Mouse (Mus musculus) kidney, postnatal 0 days (tissue): Measurements from ENCODE around the gene Fxr2. TPM values are rescaled to one million over a fixed set of nuclear protein-coding genes. Genes with fewer than 3 reads are reported as not detected.
"Not testable (repeated sequence)": the region's sequence is repeated elsewhere in the genome, so short reads cannot be mapped to it uniquely, and the experiment has no call there.

Experiments
- ATAC-seq: fragments of 200-750 bp; cut with Nextera tagmentation; replicated peaks from 2 replicates; pipeline ENCODE4 v1.8.0; 2017; ENCODE audit warnings: low read depth, moderate number of reproducible peaks, moderate TSS enrichment, moderate library complexity; ENCODE audit not compliant: low FRiP score
- DNase-seq: peaks from one replicate; pipeline ENCODE4 v3.0.0-alpha.2; 2016; ENCODE audit warnings: low spot score
- H3K27ac ChIP-seq: fragments of 300-500 bp; sonication (generic); 2 replicates; pipeline ENCODE4 v1.5.1; 2014; ENCODE audit warnings: mild to moderate bottlenecking
- H3K27me3 ChIP-seq: fragments of 300-500 bp; sonication (generic); 2 replicates; pipeline ENCODE4 v1.6.1; 2014; ENCODE audit warnings: low read length, mixed read lengths; ENCODE audit not compliant: insufficient read depth
- H3K36me3 ChIP-seq: fragments of 300-500 bp; sonication (generic); 2 replicates; pipeline ENCODE4 v1.6.1; 2014; ENCODE audit warnings: low read length, mixed read lengths; ENCODE audit not compliant: insufficient read depth
- H3K4me1 ChIP-seq: fragments of 300-500 bp; sonication (generic); replicated peaks from 2 replicates; pipeline ENCODE4 v1.6.1; 2014; ENCODE audit warnings: antibody characterized with exemption, low read length, mixed read lengths; ENCODE audit not compliant: insufficient read depth
- H3K4me2 ChIP-seq: fragments of 300-500 bp; sonication (generic); 2 replicates; pipeline ENCODE4 v1.6.1; 2014; ENCODE audit warnings: mild to moderate bottlenecking, low read length, moderate library complexity, mixed read lengths
- H3K4me3 ChIP-seq: fragments of 300-500 bp; sonication (generic); replicated peaks from 2 replicates; pipeline ENCODE4 v1.5.1; 2014; ENCODE audit warnings: low read depth, low read length
- H3K9ac ChIP-seq: fragments of 300-500 bp; sonication (generic); 2 replicates; pipeline ENCODE4 v1.6.1; 2014; ENCODE audit warnings: low read depth, low read length
- H3K9me3 ChIP-seq: fragments of 300-500 bp; sonication (generic); replicated peaks from 2 replicates; pipeline ENCODE4 v1.6.1; 2016; ENCODE audit warnings: low read length, inconsistent platforms, mixed read lengths
- CTCF ChIP-seq: IDR thresholded peaks from 2 replicates; pipeline ENCODE4 v1.5.1; 2016; ENCODE audit warnings: antibody characterized with exemption, low read depth, mild to moderate bottlenecking, moderate library complexity
- WGBS: fragments of 180-500 bp; shearing (Covaris S2); extraction: QIAGEN DNeasy Blood & Tissue Kit; methylation state at CpG from one replicate; pipeline ENCODE4 v1.1.7; 2014; 5-methylcytosine and 5-hydroxymethylcytosine counted together
- polyA plus RNA-seq: library from polyadenylated mRNA; unstranded; fragments of >200 nt; fragmentation: Nextera tagmentation; extraction: Ambion mirVana; gene quantifications from 2 replicates; pipeline ENCODE4 v1.2.1, GENCODE M21; 2015

Fxr2 gene
- polyA plus RNA-seq, 1 experiment from 2014 or later, result 17.4 TPM

GRCm38 (mm10) chr11:69606832-69607231 lies 26.0 kb upstream of the Fxr2 start:
- no peak for TF ChIP-seq CTCF
- no peak for DNase-seq
- Histone ChIP-seq H3K9me3 (no peaks in the 10 kb centered on the region), H3K4me3 (no peak overlapping the region), H3K4me1 (peaks cover 5% of the 10 kb centered on the region; the same call in 1 of the 2 replicates), H3K4me2 (no peak overlapping the region), H3K27ac (no peak overlapping the region), H3K9ac (no peak overlapping the region), H3K27me3 (no peaks in the 10 kb centered on the region), H3K36me3 (no peaks in the 10 kb centered on the region)
- WGBS, result 81% methylated on average over 2 of the region's 2 CpGs
- ATAC-seq, result no peak

- WGBS, result 84% methylated on average over 3 of the region's 3 CpGs
- peaks cover 3% of the 10 kb centered on the region; the same call in 1 of the 2 replicates for H3K4me1 ChIP-seq
These were observed 24.3 kb upstream of the Fxr2 start for GRCm38 (mm10) chr11:69608525-69608924.

DNA sequence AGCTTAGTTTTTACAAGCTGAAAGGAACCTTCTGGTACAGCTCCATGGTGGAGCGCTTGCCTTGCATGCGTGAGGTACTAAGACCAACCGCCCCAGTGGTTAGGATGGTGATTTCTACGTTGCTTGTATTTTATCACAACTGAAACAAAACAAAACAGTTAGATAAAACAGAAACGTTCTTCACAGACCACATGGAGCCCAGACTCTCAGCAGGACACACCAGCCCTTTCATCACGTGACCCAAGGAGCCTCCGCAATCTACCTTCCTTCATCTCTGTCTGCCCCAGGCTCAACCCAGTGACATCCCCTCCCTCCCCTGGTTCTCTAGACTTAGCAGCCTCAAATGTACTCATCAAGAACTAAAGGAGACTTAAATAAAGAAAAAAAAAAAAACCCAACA lies 23.4 kb upstream of the Fxr2 start:
- TF ChIP-seq CTCF, result no peak
- H3K4me3 ChIP-seq, result no peak overlapping the region
- WGBS, result 68% methylated on average over 7 of the region's 7 CpGs

More at GRCm38 (mm10) chr11:69608525-69608924, 24.3 kb upstream of the Fxr2 start:
- DNase-seq (no peak), ATAC-seq (no peak)
- Histone ChIP-seq H3K36me3 (no peaks in the 10 kb centered on the region), H3K4me2 (no peak overlapping the region), H3K9me3 (no peaks in the 10 kb centered on the region), H3K4me3 (no peak overlapping the region), H3K27me3 (no peaks in the 10 kb centered on the region), H3K27ac (no peak overlapping the region), H3K9ac (no peak overlapping the region)
- no peak for TF ChIP-seq CTCF

DNA sequence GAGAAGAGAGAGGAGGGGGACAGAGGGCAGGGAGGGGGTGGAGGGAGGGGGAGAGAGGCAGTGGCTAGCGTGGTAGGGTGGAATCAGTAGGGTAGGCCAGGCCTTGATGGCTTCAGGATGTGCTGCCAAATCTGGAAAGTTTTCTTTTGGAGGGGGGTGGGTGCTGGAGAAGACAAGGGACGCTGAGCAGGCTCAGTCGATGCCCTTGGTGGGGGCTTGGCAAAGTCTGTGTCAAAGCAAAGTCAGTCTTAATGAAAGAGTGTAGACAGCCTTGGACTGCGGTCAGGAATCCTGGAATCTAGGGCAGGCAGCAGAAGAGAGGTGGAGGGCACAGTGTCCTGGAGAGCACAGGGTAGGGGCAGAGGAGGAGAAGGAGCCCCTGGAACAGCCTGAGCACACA lies 21.9 kb upstream of the Fxr2 start:
- Histone ChIP-seq H3K27ac (no peak overlapping the region), H3K4me1 (peaks cover 5% of the 10 kb centered on the region; the same call in 1 of the 2 replicates), H3K4me2 (no peak overlapping the region), H3K36me3 (no peaks in the 10 kb centered on the region), H3K4me3 (no peak overlapping the region), H3K9ac (no peak overlapping the region), H3K27me3 (no peaks in the 10 kb centered on the region), H3K9me3 (no peaks in the 10 kb centered on the region)
- no peak for TF ChIP-seq CTCF
- WGBS, result 65% methylated on average over 4 of the region's 4 CpGs
- no peak for DNase-seq
- no peak for ATAC-seq

More for the DNA sequence above, 23.4 kb upstream of the Fxr2 start:
- Histone ChIP-seq H3K9ac (no peak overlapping the region), H3K4me1 (peaks cover 5% of the 10 kb centered on the region; the same call in 1 of the 2 replicates), H3K4me2 (no peak overlapping the region), H3K9me3 (no peaks in the 10 kb centered on the region), H3K36me3 (no peaks in the 10 kb centered on the region), H3K27me3 (no peaks in the 10 kb centered on the region), H3K27ac (no peak overlapping the region)
- no peak for DNase-seq
- ATAC-seq, result no peak

DNA sequence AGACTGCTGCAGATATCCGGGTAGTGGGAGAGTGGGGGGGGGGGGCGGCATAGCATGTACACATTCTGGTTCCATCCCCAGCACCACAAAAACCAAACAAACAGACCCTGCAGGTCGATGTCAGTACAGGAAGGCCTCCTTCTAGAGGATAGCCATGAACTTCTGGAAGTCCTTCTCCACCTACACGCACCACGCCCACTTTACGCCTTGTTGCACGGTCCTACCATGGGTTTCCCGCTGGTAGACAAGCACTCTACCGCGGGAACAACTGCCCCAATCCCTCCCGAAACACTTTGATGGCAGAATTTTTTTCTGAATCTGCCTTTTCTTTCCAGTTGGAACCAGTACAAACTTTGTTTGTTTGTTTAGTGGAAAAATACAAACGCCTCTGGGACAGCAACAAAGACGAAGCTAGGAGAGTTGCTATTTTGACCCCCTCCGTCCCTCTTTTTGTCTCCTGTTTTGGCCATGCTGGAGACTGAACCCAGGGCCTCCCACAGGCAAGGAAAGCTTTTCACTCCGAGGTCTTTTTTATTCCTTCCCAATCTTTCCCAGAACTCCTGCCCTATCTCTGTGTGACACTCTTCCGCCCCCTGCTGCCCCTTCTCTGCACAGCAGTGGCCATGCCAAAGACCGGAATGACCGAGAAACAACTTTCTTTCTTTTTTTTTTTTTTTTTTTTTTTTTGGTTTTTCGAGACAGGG lies 19.1 kb upstream of the Fxr2 start:
- H3K4me3 ChIP-seq, result no peak overlapping the region; the same call in 1 of the 2 replicates
- peak; percentile 94 for TF ChIP-seq CTCF
- no peaks in the 10 kb centered on the region for H3K9me3 ChIP-seq
- H3K36me3 ChIP-seq, result no peaks in the 10 kb centered on the region
- peaks cover 5% of the 10 kb centered on the region; the same call in 1 of the 2 replicates for H3K4me1 ChIP-seq
- peak; percentile 95 for DNase-seq
- peak overlapping the region; percentile 9; the same call in 1 of the 2 replicates for H3K9ac ChIP-seq
- 0 out of 2 replicates have a peak overlapping the region, but pooled peaks have one; percentile 28 for H3K27ac ChIP-seq
- H3K4me2 ChIP-seq, result peak overlapping the region; percentile 27; the same call in 1 of the 2 replicates
- no peak for ATAC-seq
- 10% methylated on average over 18 of the region's 19 CpGs for WGBS
- no peaks in the 10 kb centered on the region for H3K27me3 ChIP-seq

DNA sequence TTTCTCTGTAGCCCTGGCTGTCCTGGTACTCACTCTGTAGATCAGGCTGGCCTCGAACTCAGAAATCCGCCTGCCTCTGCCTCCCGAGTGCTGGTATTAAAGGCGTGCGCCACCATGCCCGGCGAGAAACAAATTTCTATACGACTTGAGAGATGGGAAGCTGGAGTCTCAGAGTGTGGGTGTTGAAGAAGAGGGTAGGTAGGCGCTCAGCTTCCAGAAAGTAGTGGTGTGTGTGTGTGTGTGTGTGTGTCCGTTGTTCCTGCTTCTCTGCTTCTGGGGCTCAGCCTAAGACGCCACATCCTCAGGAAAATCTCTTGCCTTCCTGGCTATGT lies 18.6 kb upstream of the Fxr2 start:
- H3K4me2 ChIP-seq, result peak overlapping the region; percentile 27; the same call in 1 of the 2 replicates
- not testable (repeated sequence) for H3K9me3 ChIP-seq, H3K4me3 ChIP-seq, ATAC-seq, H3K27me3 ChIP-seq, H3K27ac ChIP-seq, DNase-seq, H3K36me3 ChIP-seq, H3K4me1 ChIP-seq, H3K9ac ChIP-seq
- 55% methylated on average over 11 of the region's 11 CpGs for WGBS
